Mouse (Mus musculus) WW6 (cell line): Measurements from ENCODE around the gene Trdmt1.

Source experiments
- DNase-seq: peaks from one replicate; pipeline ENCODE4 v3.0.0-alpha.2; 2013; ENCODE audit warnings: low read depth, low spot score

The Trdmt1 gene

DNA sequence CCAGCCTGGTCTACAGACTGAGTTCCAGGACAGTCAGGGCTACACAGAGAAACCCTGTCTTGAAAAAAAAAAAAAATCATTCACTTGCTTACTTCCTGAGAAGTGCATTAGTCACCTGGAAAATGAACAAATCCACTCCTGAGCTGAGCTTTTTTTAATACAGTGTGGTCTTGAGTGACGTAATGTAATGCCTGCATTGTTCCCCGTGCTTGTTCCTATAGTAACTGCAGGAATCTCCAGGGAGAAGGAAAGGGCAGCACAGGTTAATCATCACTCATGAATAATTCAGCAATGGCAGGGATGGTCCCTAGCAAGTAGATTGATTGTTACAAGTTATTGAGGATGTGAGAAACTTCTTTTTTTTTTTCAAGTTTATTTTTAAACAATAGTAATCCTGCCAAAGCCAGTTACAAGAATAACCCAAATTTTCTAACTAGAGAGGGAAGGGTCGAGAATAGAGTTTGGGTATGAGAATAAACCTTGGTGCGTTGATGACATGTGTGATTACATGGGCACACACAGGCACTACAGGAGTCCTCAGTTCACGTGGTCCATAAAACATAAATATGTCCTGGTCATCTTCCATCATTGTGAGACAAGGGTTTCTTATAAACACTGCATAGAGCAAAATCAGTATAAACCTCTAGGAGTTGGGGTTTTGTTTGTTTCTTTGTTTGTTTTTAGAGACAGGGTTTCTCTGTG lies 44.0 kb downstream of the Trdmt1 start:
- no peak for DNase-seq

DNA sequence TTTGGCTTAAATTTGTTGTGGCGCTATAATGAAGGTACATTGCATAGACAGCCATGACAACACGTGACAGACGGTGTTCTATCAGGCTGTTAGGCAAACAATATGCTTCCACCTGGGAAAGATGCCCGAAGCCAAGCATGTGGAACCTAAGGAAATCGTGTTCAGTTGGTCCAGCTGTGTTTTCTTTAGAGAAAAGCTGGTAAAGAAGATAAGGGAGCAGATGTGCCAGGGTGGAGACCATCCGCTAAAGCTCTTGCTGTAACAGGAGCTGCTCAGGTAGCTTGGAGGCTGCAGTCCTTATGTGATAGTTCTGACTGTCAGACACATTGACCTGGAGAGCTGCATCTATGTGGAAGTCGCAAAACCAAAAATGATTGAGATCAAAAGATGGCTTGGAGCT lies 45.3 kb downstream of the Trdmt1 start:
- DNase-seq: no peak

DNA sequence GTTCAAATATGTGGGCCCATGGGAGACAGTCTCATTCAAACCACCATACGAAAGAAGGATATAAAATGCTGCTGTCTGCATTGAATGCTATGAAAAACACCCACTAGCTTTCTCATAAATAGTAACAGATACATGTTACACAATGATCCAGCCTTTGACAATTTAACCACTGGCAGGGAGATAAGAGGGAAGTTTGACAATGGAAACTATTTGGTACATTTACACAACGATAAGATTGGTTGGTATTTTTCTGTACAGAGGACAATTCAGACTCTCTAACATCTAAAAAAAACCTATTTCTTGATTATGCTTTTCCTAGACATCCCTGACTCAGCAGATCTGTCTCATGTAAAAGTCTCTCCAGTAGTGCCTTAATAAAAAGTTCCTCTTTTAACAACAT lies 48.4 kb downstream of the Trdmt1 start:
- DNase-seq: no peak

DNA sequence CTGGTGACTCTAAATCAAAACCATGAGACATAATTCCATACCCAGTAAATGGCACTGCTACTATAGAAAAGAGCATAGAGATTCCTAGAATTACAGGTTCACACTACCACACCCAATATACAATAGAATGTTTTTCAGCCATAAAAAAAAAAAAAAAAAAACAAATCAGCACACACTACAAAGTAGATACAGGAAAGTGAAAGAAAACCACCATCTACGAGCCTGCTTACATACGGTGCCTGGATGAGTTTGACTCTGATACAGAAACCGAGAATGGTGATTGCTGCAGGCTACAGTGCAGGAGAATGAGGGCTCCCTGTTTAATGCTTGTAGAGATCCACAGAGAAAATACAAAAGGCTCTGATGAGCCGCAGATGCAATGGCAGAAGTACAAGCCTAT lies 51.5 kb downstream of the Trdmt1 start:
- DNase-seq: no peak

DNA sequence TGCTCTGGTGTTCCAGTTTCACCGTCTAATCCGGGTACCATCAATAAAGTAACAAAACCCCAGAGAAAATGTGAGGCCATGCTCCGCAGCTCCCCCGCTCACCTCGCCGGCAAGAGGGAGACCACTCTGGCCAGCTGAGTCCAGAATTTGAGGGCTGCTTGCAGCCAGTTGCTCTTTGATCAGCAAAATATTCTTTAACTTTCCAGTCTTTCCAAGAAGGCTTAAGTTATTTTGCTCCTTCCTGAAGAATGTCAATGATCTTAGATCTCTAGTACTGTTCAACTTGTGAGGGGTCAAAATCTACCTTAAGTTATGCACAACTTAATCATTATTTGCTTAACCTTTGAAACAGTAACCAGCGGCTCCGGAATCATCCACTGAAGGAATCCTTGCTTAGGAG lies 52.7 kb downstream of the Trdmt1 start, which contains the start of gene Cubn:
Cubn (minus strand) TSS at position 80 of the 400 bp plus-strand sequence.
- no peak for DNase-seq

DNA sequence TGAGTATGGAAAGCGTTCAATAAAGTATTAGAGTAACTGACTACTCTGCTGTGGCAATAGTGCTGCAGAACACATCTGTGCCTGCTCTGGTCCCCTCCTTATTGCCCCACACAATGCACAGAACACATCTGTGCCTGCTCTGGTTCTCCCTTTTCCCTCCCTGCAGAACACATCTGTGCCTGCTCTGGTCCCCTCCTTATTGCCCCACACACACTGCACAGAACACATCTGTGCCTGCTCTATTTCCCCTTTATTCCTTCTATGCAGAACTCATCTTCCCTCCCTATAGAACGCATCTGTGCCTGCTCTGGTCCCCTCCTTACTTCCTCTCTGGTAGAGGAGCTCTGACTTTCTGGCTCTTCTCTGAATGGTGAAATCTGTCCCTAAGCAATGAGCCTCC lies 54.0 kb downstream of the Trdmt1 start:
- no peak for DNase-seq

DNA sequence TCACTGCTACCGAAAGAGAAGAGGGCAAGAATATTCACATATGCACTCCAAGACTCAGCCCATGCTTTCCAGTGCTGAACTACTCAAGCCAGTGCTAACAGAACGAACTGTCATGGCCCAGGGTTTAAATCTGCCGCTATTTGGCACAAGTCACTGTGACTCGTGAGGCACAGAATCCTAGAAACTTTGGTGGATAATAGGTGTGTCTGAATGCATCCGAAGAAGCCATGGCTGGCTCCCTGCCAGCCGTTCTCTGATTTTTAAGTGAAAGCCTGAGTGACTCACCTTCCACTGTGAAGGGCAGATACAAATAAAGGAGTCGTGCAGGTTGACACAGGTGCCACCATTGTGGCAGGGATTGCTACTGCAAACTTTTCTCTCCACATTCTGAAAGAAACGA lies 58.0 kb downstream of the Trdmt1 start:
- no peak for DNase-seq

DNA sequence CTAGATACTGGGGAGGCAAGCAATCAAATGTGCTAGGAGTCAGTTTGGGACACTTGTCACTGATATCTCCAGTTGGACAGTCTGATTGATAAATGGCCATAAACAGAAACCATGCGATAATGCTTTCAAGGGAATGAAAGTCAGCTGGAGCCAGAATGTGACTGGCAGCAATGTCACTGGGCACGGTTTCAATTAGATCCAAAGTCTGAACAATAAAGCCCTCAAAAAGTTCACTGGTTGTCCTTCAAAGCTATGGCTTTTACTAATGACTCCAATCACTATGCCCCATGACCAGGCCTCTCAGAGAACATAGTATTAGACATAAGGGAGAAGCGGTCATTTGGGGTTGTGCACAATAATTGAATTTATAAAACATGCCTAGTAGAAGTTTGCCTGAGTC lies 59.9 kb downstream of the Trdmt1 start:
- DNase-seq: no peak

DNA sequence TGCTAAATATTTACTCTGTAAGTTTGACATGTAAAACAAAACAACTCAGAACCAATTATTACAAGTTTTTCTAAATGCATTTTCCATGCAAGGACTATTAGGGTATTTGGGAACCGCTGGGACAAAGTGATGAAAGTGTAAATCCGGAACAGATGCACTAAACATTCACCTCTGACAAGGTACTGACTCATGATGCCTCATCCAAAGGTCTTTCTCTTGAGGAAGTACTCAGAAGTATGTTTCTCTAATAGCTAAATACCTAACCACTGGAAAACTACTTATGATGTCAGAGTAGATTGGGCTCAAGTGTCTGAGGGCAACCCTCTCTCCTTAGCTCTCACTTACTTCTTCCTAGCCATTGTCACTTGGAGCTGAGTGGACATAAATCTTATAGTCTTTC lies 63.7 kb downstream of the Trdmt1 start:
- no peak for DNase-seq

DNA sequence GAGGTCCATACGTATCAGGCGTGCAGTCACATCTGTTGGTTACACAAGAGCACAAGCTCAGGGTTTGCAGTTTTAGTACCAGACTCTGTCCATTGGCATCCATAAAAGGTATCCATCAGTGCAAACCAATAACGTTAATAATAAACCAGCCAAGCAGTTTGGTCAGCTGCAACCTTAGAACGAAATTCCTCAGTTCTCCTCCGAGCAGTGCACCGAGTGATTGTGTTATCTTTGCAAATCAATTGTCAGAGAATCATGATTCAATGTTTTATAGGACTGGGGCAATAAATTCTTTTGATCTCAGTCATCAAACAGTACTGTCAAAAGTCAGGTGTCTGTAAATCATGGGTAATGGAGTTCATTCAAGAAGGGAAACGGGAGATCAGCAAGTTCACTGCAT lies 65.3 kb downstream of the Trdmt1 start:
- DNase-seq: no peak

DNA sequence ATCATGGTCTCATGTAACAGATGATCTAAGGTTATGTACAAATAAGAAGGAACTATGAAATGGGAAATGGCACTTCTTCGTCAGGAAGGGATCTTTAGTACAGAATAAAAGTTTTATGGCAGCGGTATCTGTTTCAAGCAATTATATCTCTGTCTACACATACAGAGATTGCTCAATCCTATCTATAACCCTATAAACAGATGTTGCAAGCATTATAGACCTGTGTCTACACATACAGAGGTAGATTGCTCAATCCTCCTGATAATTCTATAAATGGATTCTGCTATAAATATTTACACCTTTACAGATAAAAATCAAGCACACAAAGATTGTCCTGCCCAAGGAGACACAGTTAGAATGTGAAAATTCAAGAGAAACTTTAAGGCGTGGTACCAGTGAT lies 74.4 kb downstream of the Trdmt1 start:
- DNase-seq: no peak

DNA sequence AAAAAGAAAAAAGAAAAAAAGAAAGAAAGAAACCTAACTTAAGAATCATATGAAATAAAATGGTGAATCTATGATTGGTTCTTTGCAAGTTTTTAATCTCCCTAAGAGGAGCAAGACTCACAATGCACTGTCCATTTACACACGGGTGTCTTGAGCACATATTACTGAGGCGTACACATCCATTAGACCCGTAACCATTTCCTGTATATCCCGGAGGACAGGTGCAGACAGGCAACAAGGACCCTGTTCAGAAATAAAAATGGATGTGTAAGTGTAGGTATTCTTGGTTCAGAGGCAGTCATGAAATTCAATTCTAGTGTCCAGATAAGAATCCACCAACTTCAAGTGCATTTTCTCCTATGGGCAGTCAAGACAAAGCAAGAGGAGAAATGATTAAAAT lies 74.8 kb downstream of the Trdmt1 start:
- DNase-seq: no peak

DNA sequence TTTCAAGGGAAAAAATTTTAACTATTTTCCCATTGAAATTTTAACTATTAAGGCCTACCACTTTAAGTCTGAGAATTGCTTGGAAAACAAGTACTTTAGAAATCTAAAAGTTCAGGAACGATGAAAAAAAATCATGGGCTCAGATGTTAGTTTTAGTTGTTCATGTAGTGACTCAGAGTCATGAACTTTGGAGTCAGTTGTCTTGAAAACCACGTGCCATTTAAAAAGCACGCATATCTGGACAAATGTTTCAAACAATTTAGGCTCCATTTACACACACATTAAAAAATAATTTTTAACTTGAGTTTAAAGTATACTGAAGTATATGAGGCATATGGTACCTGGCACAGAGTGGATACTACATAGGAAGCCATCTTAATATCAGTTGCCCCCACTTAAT lies 77.8 kb downstream of the Trdmt1 start:
- no peak for DNase-seq
